Mouse (Mus musculus) heart, embryonic 11.5 days (tissue): ENCODE measurements around the gene Atrnl1. TPM values are rescaled to one million over a fixed set of nuclear protein-coding genes. Genes with fewer than 3 reads are reported as not detected.
"Not testable (repeated sequence)": the region's sequence is repeated elsewhere in the genome, so short reads cannot be mapped to it uniquely, and the experiment has no call there.

Experiments
- ATAC-seq: fragments of 200-750 bp; cut with Nextera tagmentation; replicated peaks from 2 replicates; pipeline ENCODE4 v1.8.0; 2017; ENCODE audit warnings: moderate library complexity; ENCODE audit not compliant: insufficient number of reproducible peaks, low FRiP score, low TSS enrichment
- H3K27ac ChIP-seq: fragments of 300-500 bp; sonication (generic); 2 replicates; pipeline ENCODE4 v1.5.1; 2014; ENCODE audit warnings: mild to moderate bottlenecking, low read depth, low read length
- H3K27me3 ChIP-seq: fragments of 300-500 bp; sonication (generic); 2 replicates; pipeline ENCODE4 v1.6.1; 2014; ENCODE audit warnings: mild to moderate bottlenecking, low read length, mixed read lengths; ENCODE audit not compliant: control insufficient read depth, insufficient read depth
- H3K36me3 ChIP-seq: fragments of 300-500 bp; sonication (generic); 2 replicates; pipeline ENCODE4 v1.6.1; 2014; ENCODE audit warnings: mild to moderate bottlenecking, low read length, moderate library complexity, mixed read lengths; ENCODE audit not compliant: control insufficient read depth, insufficient read depth
- H3K4me1 ChIP-seq: fragments of 300-500 bp; sonication (generic); 2 replicates; pipeline ENCODE4 v1.6.1; 2014; ENCODE audit warnings: low read length; ENCODE audit not compliant: control insufficient read depth, insufficient read depth
- H3K4me2 ChIP-seq: fragments of 300-500 bp; sonication (generic); 2 replicates; pipeline ENCODE4 v1.6.1; 2014; ENCODE audit warnings: mild to moderate bottlenecking, moderate library complexity
- H3K4me3 ChIP-seq: fragments of 300-500 bp; sonication (generic); 2 replicates; pipeline ENCODE4 v1.5.1; 2014; ENCODE audit warnings: low read depth, low read length
- H3K9ac ChIP-seq: fragments of 300-500 bp; sonication (generic); 2 replicates; pipeline ENCODE4 v1.6.1; 2014; ENCODE audit warnings: mild to moderate bottlenecking, low read depth, low read length, moderate library complexity
- H3K9me3 ChIP-seq: fragments of 300-500 bp; sonication (generic); replicated peaks from 2 replicates; pipeline ENCODE4 v1.6.1; 2016; ENCODE audit warnings: low read length; ENCODE audit not compliant: control insufficient read depth
- WGBS: fragments of 180-500 bp; shearing (Covaris S2); extraction: QIAGEN DNeasy Blood & Tissue Kit; methylation state at CpG from one replicate; pipeline ENCODE4 v1.1.7; 2014; ENCODE audit not compliant: insufficient replicate concordance; 5-methylcytosine and 5-hydroxymethylcytosine counted together
- polyA plus RNA-seq: library from polyadenylated mRNA; unstranded; fragments of >200 nt; fragmentation: Nextera tagmentation; extraction: Ambion mirVana; gene quantifications from 2 replicates; pipeline ENCODE4 v1.2.1, GENCODE M21; 2014

The Atrnl1 gene
- polyA plus RNA-seq, 1 experiment from 2014 or later, result 4.0 TPM

DNA sequence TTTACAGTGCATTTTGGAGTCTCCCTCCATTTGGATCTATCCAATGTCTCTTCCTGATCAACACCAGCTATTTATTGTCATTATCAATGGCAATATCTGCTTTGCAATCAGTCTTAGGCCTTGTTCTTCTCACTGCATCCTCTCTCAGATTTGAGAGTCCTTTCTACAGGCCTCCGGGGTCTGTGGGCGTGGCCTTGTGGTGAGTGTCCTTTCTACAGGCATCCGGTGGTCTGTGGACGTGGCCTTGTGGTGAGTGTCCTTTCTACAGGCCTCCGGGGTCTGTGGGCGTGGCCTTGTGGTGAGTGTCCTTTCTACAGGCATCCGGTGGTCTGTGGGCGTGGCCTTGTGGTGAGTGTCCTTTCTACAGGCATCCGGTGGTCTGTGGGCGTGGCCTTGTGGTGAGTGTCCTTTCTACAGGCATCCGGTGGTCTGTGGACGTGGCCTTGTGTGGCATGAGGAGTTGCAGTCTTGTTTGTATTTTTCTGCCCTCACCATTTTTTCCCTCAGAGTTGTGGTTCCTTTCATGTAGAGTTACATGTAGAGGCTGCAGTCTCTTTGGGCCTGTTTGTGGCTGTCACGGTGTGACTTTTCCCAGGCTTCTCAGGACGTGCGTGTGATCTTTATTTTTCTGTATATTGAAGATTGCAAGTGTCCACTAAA is 383.5 kb downstream of the Atrnl1 start:
- H3K4me3 ChIP-seq, H3K27me3 ChIP-seq, H3K9me3 ChIP-seq, H3K36me3 ChIP-seq, H3K4me2 ChIP-seq, H3K27ac ChIP-seq, ATAC-seq, H3K4me1 ChIP-seq, H3K9ac ChIP-seq: not testable (repeated sequence)
- WGBS, result 83% methylated on average over 15 of the region's 15 CpGs

DNA sequence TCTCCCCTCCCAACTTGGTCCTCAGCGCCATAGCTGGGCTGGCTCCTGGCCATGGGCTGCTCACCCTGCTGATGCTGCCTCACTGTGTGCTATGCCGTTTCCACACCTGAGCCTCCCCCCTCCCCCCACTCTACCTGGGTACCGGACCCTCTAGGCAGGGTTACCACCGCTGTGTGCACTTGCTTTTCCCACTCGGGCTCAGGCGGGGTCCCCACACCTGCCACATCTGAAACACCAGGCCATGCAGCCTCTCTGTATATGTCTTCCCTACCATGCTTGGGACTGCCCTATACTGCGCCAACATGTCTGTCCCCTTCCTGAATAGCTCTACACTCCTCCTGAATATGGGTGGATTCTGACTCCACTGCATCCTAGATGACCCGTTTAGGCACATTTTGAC is 384.2 kb downstream of the Atrnl1 start:
- Histone ChIP-seq H3K4me3 (no peak overlapping the region), H3K4me2 (no peak overlapping the region), H3K36me3 (no peaks in the 10 kb centered on the region), H3K4me1 (no peaks in the 10 kb centered on the region; the same call in 1 of the 2 replicates), H3K27ac (no peak overlapping the region), H3K9ac (no peak overlapping the region), H3K27me3 (no peaks in the 10 kb centered on the region), H3K9me3 (no peaks in the 10 kb centered on the region)
- no peak for ATAC-seq
- WGBS, result 88% methylated on average over 8 of the region's 8 CpGs

DNA sequence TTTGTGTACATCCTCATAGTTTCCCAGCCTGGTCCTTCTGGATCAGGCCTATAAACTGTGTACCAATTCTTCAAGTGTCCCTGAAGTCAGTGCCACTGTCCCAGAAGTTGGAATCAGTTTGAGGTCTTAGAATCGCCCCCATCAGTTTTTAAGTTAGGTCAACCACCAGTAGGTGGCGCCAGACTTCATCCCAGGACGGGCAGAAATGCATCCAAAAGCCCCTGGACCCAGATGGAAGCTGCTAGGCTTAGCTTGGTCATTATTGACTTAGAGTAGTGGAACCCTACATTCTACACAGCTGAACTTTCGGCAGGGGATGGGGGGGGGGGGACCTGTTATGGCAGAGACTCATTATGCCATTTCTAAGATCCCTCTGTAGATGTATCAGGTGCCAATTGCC is 387.1 kb downstream of the Atrnl1 start:
- Histone ChIP-seq H3K9me3 (no peaks in the 10 kb centered on the region), H3K36me3 (no peaks in the 10 kb centered on the region), H3K9ac (no peak overlapping the region), H3K4me2 (no peak overlapping the region), H3K27ac (no peak overlapping the region), H3K4me3 (no peak overlapping the region), H3K4me1 (no peaks in the 10 kb centered on the region; the same call in 1 of the 2 replicates), H3K27me3 (no peaks in the 10 kb centered on the region)
- WGBS, result 40% methylated on average over 4 of the region's 4 CpGs
- no peak for ATAC-seq

DNA sequence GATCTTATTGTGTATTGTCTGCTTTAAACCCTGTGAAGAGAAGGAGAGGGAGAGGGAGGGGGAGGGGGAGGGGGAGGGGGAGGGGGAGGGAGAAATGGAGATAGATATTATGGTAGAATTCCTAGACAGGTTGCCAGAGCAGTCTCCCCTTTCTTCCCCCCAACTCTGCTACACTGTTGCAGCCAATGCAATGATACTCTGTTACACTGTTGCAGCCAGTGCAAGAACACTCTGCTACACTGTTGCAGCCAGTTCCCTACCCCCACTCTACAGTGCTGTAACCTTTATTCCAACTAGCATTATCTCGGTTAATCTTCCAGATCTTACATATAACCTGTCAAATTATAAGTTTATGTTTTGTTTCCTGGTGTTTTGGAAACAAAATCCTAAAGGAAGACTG is 400.8 kb downstream of the Atrnl1 start:
- no peak overlapping the region for H3K4me3 ChIP-seq
- WGBS, result 75% methylated on average over 1 of the region's 1 CpGs
- no peaks in the 10 kb centered on the region for H3K4me1 ChIP-seq
- H3K9me3 ChIP-seq, result no peaks in the 10 kb centered on the region
- no peaks in the 10 kb centered on the region for H3K27me3 ChIP-seq
- H3K27ac ChIP-seq, result no peak overlapping the region
- H3K9ac ChIP-seq, result no peak overlapping the region
- H3K4me2 ChIP-seq, result no peak overlapping the region
- no peaks in the 10 kb centered on the region for H3K36me3 ChIP-seq
- ATAC-seq, result no peak

DNA sequence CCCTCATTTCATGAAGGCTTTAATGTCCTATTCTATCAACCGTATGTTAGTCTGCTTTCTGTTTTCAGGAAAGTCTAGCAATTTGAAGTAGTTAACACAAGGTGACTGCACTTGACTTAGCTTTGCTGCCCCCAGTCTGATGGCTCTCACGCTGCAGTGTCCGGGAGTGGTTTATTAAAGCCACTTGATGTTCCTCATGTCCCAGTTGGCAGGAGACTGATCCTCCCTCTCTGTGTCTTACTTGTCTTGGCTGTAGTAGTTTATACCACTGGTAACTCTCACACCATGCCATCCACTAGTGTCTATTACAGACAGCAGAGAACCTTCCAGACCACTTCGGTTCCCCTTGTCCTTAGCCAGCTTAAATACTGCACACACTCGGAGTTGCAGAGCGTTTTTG is 404.9 kb downstream of the Atrnl1 start:
- Histone ChIP-seq H3K9me3 (no peaks in the 10 kb centered on the region), H3K9ac (no peak overlapping the region), H3K4me1 (peaks cover 6% of the 10 kb centered on the region), H3K4me3 (no peak overlapping the region), H3K27ac (no peak overlapping the region), H3K4me2 (no peak overlapping the region), H3K27me3 (no peaks in the 10 kb centered on the region), H3K36me3 (no peaks in the 10 kb centered on the region)
- 91% methylated on average over 6 of the region's 6 CpGs for WGBS
- no peak for ATAC-seq

DNA sequence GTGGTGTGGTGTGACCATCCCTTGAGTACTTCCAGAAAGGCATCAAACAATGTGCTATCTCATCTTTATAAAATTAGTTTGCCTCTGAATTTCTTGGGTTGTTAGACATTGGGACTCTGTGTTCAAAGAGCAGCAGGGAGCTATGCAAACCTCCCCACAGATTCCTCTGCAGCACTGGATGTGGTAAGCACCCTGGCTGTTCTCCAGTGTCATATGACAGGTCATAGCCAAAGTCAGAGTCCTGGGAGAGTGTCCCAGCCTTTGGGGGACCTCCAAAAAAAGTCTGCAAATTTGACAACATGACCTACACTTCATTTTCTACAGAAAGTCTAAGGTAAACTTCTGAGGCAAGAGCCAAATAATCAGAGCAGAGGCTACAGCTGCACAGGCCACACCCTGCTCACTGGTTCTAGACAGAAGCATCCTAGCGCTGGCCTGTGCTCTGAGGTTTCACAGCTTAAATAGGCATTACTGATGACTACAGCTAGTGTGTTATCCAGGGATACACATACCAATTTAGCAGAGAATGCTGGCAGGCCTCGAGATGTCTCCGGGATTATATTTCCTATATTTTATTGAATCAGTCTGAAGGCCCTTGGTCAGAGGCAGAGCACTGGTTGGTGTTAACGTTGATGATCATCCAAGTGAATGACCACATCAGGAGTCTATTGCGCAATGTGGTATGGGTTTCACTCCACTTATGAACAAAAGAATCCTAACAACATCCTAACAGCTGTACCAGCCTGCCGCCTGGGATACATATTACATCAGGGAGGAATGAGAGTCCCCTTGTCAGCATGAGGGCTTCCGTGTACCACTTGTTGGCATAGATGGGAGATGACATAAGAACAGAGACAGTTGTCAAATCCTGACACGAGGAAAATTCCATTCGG is 406.0 kb downstream of the Atrnl1 start:
- no peak overlapping the region for H3K4me2 ChIP-seq
- no peaks in the 10 kb centered on the region for H3K27me3 ChIP-seq
- no peak for ATAC-seq

DNA sequence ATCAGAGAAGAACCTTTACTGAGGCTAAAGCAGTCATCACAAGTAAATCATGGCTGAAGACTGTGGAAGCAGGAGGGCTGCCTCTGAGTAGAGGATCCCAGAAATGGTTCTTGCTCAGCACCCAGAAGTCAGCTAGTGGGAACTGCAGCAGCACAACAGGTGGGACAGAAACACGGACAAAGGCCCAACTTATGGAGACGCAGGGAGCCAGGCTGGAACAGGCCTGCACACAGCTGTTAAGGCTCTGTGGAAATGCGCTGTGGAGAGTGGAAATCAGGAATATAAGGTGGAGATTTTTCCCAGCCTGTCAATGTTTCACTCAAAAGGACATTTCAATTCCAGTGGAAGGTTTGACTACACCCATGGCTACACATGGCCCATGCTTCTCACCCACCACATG is 406.6 kb downstream of the Atrnl1 start:
- Histone ChIP-seq H3K4me2 (no peak overlapping the region), H3K4me1 (peaks cover 6% of the 10 kb centered on the region), H3K27me3 (no peaks in the 10 kb centered on the region), H3K9me3 (no peaks in the 10 kb centered on the region), H3K27ac (no peak overlapping the region), H3K36me3 (no peaks in the 10 kb centered on the region), H3K4me3 (no peak overlapping the region), H3K9ac (no peak overlapping the region)
- no peak for ATAC-seq
- 91% methylated on average over 3 of the region's 3 CpGs for WGBS

More for the DNA sequence above, 406.0 kb downstream of the Atrnl1 start:
- H3K4me1 ChIP-seq, result peaks cover 6% of the 10 kb centered on the region
- no peak overlapping the region for H3K9ac ChIP-seq
- H3K4me3 ChIP-seq, result no peak overlapping the region
- no peaks in the 10 kb centered on the region for H3K9me3 ChIP-seq
- H3K27ac ChIP-seq, result no peak overlapping the region
- H3K36me3 ChIP-seq, result no peaks in the 10 kb centered on the region
- 82% methylated on average over 9 of the region's 9 CpGs for WGBS

DNA sequence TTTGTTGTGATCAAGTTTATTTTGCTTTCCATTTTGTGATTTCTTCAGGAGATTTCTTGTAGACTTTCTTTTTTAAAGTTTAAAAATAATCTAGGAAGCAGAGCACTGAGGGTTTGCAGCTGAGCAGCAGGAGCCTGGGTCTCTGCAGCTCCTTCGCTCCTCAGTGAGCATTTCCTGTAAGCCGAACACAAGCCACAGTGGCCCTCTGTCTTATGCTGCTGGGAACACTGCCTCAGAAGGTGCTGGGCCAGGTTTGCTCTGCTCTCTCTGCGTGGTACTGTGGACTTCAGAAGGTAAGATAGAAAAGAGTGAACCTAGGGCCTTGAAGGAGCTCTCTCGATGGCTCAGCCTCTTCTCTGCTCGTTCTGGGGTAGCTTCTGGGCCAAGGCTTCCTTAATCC is 407.9 kb downstream of the Atrnl1 start:
- no peak for ATAC-seq
- H3K4me1 ChIP-seq, result peaks cover 6% of the 10 kb centered on the region
- H3K4me2 ChIP-seq, result no peak overlapping the region
- H3K36me3 ChIP-seq, result no peaks in the 10 kb centered on the region
- H3K9ac ChIP-seq, result no peak overlapping the region
- no peak overlapping the region for H3K27ac ChIP-seq
- H3K4me3 ChIP-seq, result no peak overlapping the region
- no peaks in the 10 kb centered on the region for H3K9me3 ChIP-seq
- WGBS, result 73% methylated on average over 5 of the region's 5 CpGs
- H3K27me3 ChIP-seq, result no peaks in the 10 kb centered on the region
